ENCODE assay signal across 8 mouse cellular contexts in genomic region chr9:69472724-69473123, GRCm38 (mm10). TPM values are rescaled to one million over a fixed set of nuclear protein-coding genes. Genes with fewer than 3 reads are reported as not detected.
A peak's percentile ranks its signal among the peaks of the same experiment; 100 is the strongest.
DNase-seq lines count a peak whose midpoint lies in the region; ATAC-seq and TF ChIP-seq lines count a peak whose summit lies in the region.

No protein-coding gene starts in this region.

- H3K27ac ChIP-seq in stomach, postnatal 0 days (replicated peaks), result peak overlapping the region; percentile 59; the same call in 1 of the 2 replicates

- DNase-seq in urinary bladder, postnatal 14 days (ENCODE audit: low spot score), result peak; percentile 83
- no peak for DNase-seq in urinary bladder, adult 2 months (ENCODE audit: low spot score)
- peak; percentile 82 to 86 for DNase-seq in heart, adult 9 months (ENCODE audit: low spot score in 2 of 2)
- peak; percentile 91 for DNase-seq in kidney, postnatal 25 days
- peak; percentile 44 for DNase-seq in stomach, postnatal 0 days (ENCODE audit: low spot score)
- DNase-seq in right cerebral cortex, postnatal 25 days, result no peak
- DNase-seq in layer of hippocampus, adult 11-12 months (ENCODE audit: low spot score), result no peak
- DNase-seq in left cerebral cortex, adult 9 months (ENCODE audit: low spot score in 2 of 2), result no peak

- H3K9me3 ChIP-seq in stomach, postnatal 0 days (ENCODE audit: control insufficient read depth, low read length), result no peaks in the 10 kb centered on the region

- no peak overlapping the region for H3K9ac ChIP-seq in stomach, postnatal 0 days (ENCODE audit: low read length)

- no peak overlapping the region for H3K4me3 ChIP-seq in stomach, postnatal 0 days (ENCODE audit: low read depth, low read length)

- TF ChIP-seq EP300 in stomach, postnatal 0 days (optimal IDR thresholded peaks at IDR 0.05), result no peak

- H3K4me2 ChIP-seq in stomach, postnatal 0 days (replicated peaks; ENCODE audit: low read depth), result no peak overlapping the region

- peaks cover 11% of the 10 kb centered on the region for H3K36me3 ChIP-seq in stomach, postnatal 0 days (ENCODE audit: control insufficient read depth, insufficient read depth, low read length)

- WGBS in stomach, postnatal 0 days, result 31% methylated on average over 6 of the region's 6 CpGs

- H3K27me3 ChIP-seq in stomach, postnatal 0 days (ENCODE audit: control insufficient read depth, insufficient read depth, low read length), result no peaks in the 10 kb centered on the region

- peaks cover 13% of the 10 kb centered on the region for H3K4me1 ChIP-seq in stomach, postnatal 0 days (replicated peaks; ENCODE audit: control insufficient read depth, insufficient read depth)

- no peak for TF ChIP-seq CTCF in stomach, postnatal 0 days (IDR thresholded peaks at IDR 0.05; ENCODE audit: low read depth)

- peak; percentile 40; the same call in 1 of the 2 replicates for ATAC-seq in stomach, postnatal 0 days (ENCODE audit: low FRiP score, low TSS enrichment)

RNA-seq across cellular contexts. Expression of gene Anxa2, which starts 19.3 kb away (rescaled TPM):
- 536 and 671 TPM in 2 replicates for polyA plus RNA-seq in urinary bladder, adult 2 months (2012; rRNA removed)
- 634 and 654 TPM in 2 replicates for polyA plus RNA-seq in stomach, postnatal 0 days (2015; fragmentation: Nextera tagmentation; extraction: Ambion mirVana)

Comparison
In these comparisons a context has a peak if more than half of its experiments do, and no peak if none do; other contexts are left out.
1. DNase-seq: peak in urinary bladder, postnatal 14 days (single experiment), heart, adult 9 months (2 of 2), kidney, postnatal 25 days (2 of 2) and stomach, postnatal 0 days (single experiment); none in urinary bladder, adult 2 months (single experiment), right cerebral cortex, postnatal 25 days (single experiment), layer of hippocampus, adult 11-12 months (single experiment) and left cerebral cortex, adult 9 months (0 of 2).